Mouse (Mus musculus): ENCODE data around the gene Hist1h4a.
"Not testable (repeated sequence)": the region's sequence is repeated elsewhere in the genome, so short reads cannot be mapped to it uniquely, and the experiment has no call there.

The Hist1h4a gene

GRCm38 (mm10) chr13:23759251-23759771, 1.7 kb downstream of the Hist1h4a start:
- DNase-seq (ENCODE audit: low read depth, low spot score): no peak

GRCm38 (mm10) chr13:23757921-23758320, 3.1 kb downstream of the Hist1h4a start:
- DNase-seq (ENCODE audit: low read depth, low spot score): no peak

- no peak for DNase-seq (ENCODE audit: low read depth, low spot score)
Observed at GRCm38 (mm10) chr13:23757211-23757773, 3.7 kb downstream of the Hist1h4a start.

GRCm38 (mm10) chr13:23756790-23757189, 4.2 kb downstream of the Hist1h4a start, which contains the start of gene Hist1h4b:
TSS of gene Hist1h4b (plus strand) at chr13:23757013.
- peak; percentile 83 for DNase-seq (ENCODE audit: low read depth, low spot score)

- DNase-seq (ENCODE audit: low read depth, low spot score): no peak
Observed at GRCm38 (mm10) chr13:23755000-23755399, 6.0 kb downstream of the Hist1h4a start.

GRCm38 (mm10) chr13:23753314-23754078, 7.5 kb downstream of the Hist1h4a start:
- DNase-seq (ENCODE audit: low read depth, low spot score): no peak

GRCm38 (mm10) chr13:23752742-23753172, 8.3 kb downstream of the Hist1h4a start:
- no peak for DNase-seq (ENCODE audit: low read depth, low spot score)

GRCm38 (mm10) chr13:23752067-23752741, 8.8 kb downstream of the Hist1h4a start, which contains the start of gene Hist1h3b:
TSS of gene Hist1h3b (plus strand) at chr13:23752267.
- peak; percentile 67 for DNase-seq (ENCODE audit: low read depth, low spot score)

GRCm38 (mm10) chr13:23751478-23751956, 9.5 kb downstream of the Hist1h4a start:
- DNase-seq (ENCODE audit: low read depth, low spot score): no peak

- DNase-seq (ENCODE audit: low read depth, low spot score): not testable (repeated sequence)
Observed at GRCm38 (mm10) chr13:23750839-23751477, 10.1 kb downstream of the Hist1h4a start, which contains the start of gene Hist1h2ab. TSS of gene Hist1h2ab (plus strand) at chr13:23751126.

- DNase-seq (ENCODE audit: low read depth, low spot score): no peak
Observed at GRCm38 (mm10) chr13:23749563-23750121, 11.4 kb downstream of the Hist1h4a start.

- DNase-seq (ENCODE audit: low read depth, low spot score): no peak
Observed at GRCm38 (mm10) chr13:23747892-23748288, 13.1 kb downstream of the Hist1h4a start.

- DNase-seq (ENCODE audit: low read depth, low spot score): no peak
Observed at GRCm38 (mm10) chr13:23747081-23747891, 13.7 kb downstream of the Hist1h4a start.

- DNase-seq (ENCODE audit: low read depth, low spot score): peak; percentile 82
Observed at GRCm38 (mm10) chr13:23746201-23747080, 14.6 kb downstream of the Hist1h4a start, which contains the start of gene Hist1h2bb. TSS of gene Hist1h2bb (plus strand) at chr13:23746734.

- peak; percentile 73 for DNase-seq (ENCODE audit: low read depth, low spot score)
Observed at GRCm38 (mm10) chr13:23745381-23746161, 15.5 kb downstream of the Hist1h4a start, which contains the start of gene Hist1h3c. TSS of gene Hist1h3c (minus strand) at chr13:23745602.

- no peak for DNase-seq (ENCODE audit: low read depth, low spot score)
Observed at GRCm38 (mm10) chr13:23744421-23745380, 16.3 kb downstream of the Hist1h4a start.

GRCm38 (mm10) chr13:23743963-23744362, 17.1 kb downstream of the Hist1h4a start:
- no peak for DNase-seq (ENCODE audit: low read depth, low spot score)
